Mouse (Mus musculus) olfactory bulb, adult 2 months (tissue): ENCODE measurements around the gene Fez2.

Source experiments
- CTCF ChIP-seq: fragments of 200-500 bp; IDR thresholded peaks from 2 replicates; pipeline ENCODE4 v1.5.1; 2012; ENCODE audit warnings: low read depth, mild to moderate bottlenecking, low read length, moderate library complexity; ENCODE audit not compliant: insufficient read depth
- POLR2A ChIP-seq: fragments of 200-500 bp; IDR thresholded peaks from 2 replicates; pipeline ENCODE4 v1.6.1; 2012; ENCODE audit warnings: mild to moderate bottlenecking, low read depth, low read length, moderate library complexity; ENCODE audit not compliant: insufficient read depth

DNA sequence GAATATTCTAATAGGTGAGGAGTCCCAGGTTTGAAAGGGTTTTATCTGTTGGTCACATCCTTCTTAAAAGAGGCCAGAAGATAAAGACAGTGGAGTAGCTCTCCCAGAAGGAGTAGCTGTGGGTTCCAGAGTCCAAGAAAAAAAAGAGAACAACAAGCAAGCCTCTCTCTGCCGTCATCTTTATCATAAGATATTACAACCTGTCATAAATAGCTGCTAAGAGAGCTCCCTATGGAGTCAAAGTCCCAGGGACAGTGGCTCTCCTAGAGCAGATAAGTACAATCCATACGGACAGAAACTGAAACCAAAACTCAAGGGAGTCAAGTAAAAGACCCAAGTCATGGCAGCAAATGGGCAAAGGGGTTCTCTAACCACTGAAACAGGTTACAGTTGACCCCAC lies 2.7 kb downstream of the Fez2 start:
- no peak for TF ChIP-seq POLR2A
- no peak for TF ChIP-seq CTCF
